Mouse (Mus musculus) cerebellum, adult 8-10 months (tissue): ENCODE measurements around the gene Aox1.

Experiments
- DNase-seq: peaks from one replicate; pipeline ENCODE4 v3.0.0; 2022

Aox1 gene

GRCm38 (mm10) chr1:58112880-58113279, 83.1 kb downstream of the Aox1 start, which contains the start of gene Aox3:
Gene Aox3 (plus strand): TSS chr1:58113130.
- peak; percentile 71 for DNase-seq

DNA sequence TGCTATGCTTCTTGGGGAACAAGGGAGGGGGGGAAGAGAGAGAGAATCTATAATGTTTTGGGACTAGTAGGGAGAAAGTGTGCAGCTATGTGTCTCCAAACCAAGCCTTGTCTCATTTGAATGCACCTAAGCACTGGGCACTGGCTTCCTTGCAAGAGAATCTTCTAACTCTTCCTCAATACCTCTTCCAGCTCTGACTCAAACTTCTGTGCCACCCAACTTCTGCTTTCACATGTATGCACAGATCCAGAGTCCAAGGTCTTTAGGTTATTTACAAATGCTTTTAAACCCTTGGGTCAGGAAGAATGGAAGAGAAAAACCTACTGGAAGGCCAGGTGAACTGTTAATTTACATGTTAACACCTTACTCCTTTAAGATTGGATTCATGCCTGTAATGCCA, 83.7 kb downstream of the Aox1 start:
- DNase-seq, result no peak

- DNase-seq, result no peak
Observed at GRCm38 (mm10) chr1:58114021-58114560, 84.4 kb downstream of the Aox1 start.

- DNase-seq, result no peak
Observed at GRCm38 (mm10) chr1:58114666-58115375, 85.1 kb downstream of the Aox1 start.

- no peak for DNase-seq
Observed at GRCm38 (mm10) chr1:58118231-58118630, 88.5 kb downstream of the Aox1 start.

- DNase-seq, result no peak
Observed at GRCm38 (mm10) chr1:58124901-58125300, 95.2 kb downstream of the Aox1 start.

- no peak for DNase-seq
Observed at GRCm38 (mm10) chr1:58137891-58138290, 108.2 kb downstream of the Aox1 start.

DNA sequence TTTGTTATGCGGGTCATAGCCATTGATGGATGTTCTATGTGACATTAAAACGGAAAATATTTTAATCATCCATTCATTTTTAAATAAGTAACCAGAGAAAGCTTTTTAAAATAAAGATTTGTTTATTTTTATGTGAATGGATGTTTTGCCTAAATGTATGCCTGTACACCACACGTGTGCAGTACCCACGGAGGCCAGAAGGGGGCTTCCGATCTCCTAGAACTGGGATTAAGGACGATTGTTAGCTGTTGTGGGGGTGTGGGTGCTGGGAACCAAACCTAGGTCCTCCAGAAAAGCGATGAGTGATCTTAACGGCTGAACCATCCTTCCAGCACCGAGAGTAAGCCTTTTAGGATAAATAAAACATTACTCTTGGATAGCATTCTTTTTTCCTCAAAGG, 109.3 kb downstream of the Aox1 start:
- DNase-seq, result no peak

- no peak for DNase-seq
Observed at GRCm38 (mm10) chr1:58140607-58141006, 110.9 kb downstream of the Aox1 start.

GRCm38 (mm10) chr1:58144384-58145069, 114.8 kb downstream of the Aox1 start:
- peak; percentile 7 for DNase-seq

DNA sequence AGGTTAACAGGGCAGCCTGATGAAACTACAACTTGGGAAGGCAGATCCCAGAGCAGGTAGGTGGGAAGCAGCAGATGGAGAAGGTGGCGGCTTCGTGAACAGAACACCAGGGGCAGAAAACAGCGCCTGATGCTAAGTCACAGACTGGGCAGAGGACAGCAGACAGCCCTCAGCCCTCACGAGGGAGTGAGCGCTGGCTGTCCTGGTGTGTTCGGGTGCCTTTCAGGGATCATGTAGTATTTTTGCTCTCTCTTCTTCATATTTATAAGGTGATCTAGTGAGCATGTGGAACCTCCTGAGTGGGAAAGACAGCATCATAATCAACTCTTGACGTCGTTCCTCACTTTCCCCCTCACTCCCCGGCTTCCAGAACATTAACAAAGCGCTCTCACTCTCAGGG, 116.3 kb downstream of the Aox1 start:
- no peak for DNase-seq

DNA sequence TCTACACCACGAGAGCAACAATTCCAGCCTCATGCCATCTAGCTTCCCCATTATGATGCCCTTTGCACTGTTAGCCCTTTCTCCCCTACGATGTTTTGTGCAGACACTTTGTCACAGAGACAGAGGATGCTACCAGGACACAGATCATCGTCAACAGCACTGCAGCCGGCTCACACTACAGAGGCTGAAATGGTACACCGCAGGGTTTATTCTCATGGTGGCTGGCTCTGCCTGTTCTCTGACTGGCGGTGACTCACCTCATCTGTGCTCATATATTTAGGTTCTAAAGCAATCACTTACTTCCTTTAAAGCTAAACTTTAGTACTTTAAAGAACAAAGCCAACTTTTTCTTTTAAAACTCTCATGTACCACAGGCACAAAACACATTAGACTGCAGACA, 118.0 kb downstream of the Aox1 start:
- no peak for DNase-seq

- DNase-seq, result no peak
Observed at GRCm38 (mm10) chr1:58152247-58152646, 122.5 kb downstream of the Aox1 start.
